Mouse (Mus musculus) neural tube, embryonic 11.5 days (tissue): ENCODE results near the gene Frat1. TPM values are rescaled to one million over a fixed set of nuclear protein-coding genes. Genes with fewer than 3 reads are reported as not detected.

Experiments used
- ATAC-seq: fragments of 200-750 bp; cut with Nextera tagmentation; 2 replicates; pipeline ENCODE4 v1.8.0; 2017; ENCODE audit warnings: moderate number of reproducible peaks, mild to moderate bottlenecking, moderate TSS enrichment, moderate library complexity; ENCODE audit not compliant: insufficient read depth, low FRiP score, low TSS enrichment
- DNase-seq: peaks from one replicate; pipeline ENCODE4 v3.0.0-alpha.2; 2015; ENCODE audit warnings: low spot score
- H3K27ac ChIP-seq: fragments of 300-500 bp; sonication (generic); 2 replicates; pipeline ENCODE4 v1.5.1; 2014; ENCODE audit warnings: low read depth, mild to moderate bottlenecking, low read length
- H3K27me3 ChIP-seq: fragments of 300-500 bp; sonication (generic); 2 replicates; pipeline ENCODE4 v1.6.1; 2014; ENCODE audit warnings: mild to moderate bottlenecking, low read length, mixed read lengths; ENCODE audit not compliant: control insufficient read depth, insufficient read depth
- H3K36me3 ChIP-seq: fragments of 300-500 bp; sonication (generic); 2 replicates; pipeline ENCODE4 v1.6.1; 2014; ENCODE audit warnings: mild to moderate bottlenecking, low read length, moderate library complexity, mixed read lengths; ENCODE audit not compliant: control insufficient read depth, insufficient read depth
- H3K4me1 ChIP-seq: fragments of 300-500 bp; sonication (generic); 2 replicates; pipeline ENCODE4 v1.6.1; 2014; ENCODE audit warnings: low read length, mixed read lengths; ENCODE audit not compliant: control insufficient read depth, insufficient read depth
- H3K4me2 ChIP-seq: fragments of 300-500 bp; sonication (generic); 2 replicates; pipeline ENCODE4 v1.6.1; 2014; ENCODE audit warnings: low read depth, mild to moderate bottlenecking, moderate library complexity
- H3K4me3 ChIP-seq: fragments of 300-500 bp; sonication (generic); 2 replicates; pipeline ENCODE4 v1.5.1; 2014; ENCODE audit warnings: low read depth, low read length
- H3K9ac ChIP-seq: fragments of 300-500 bp; sonication (generic); 2 replicates; pipeline ENCODE4 v1.6.1; 2014; ENCODE audit warnings: mild to moderate bottlenecking, low read length
- H3K9me3 ChIP-seq: fragments of 300-500 bp; sonication (generic); 2 replicates; pipeline ENCODE4 v1.6.1; 2016; ENCODE audit warnings: low read length; ENCODE audit not compliant: control insufficient read depth
- WGBS: fragments of 180-500 bp; shearing (Covaris S2); extraction: QIAGEN DNeasy Blood & Tissue Kit; methylation state at CpG from one replicate; pipeline ENCODE4 v1.1.7; 2014; 5-methylcytosine and 5-hydroxymethylcytosine counted together
- polyA plus RNA-seq: library from polyadenylated mRNA; unstranded; fragments of >200 nt; fragmentation: Nextera tagmentation; extraction: Ambion mirVana; gene quantifications from 2 replicates; pipeline ENCODE4 v1.2.1, GENCODE M21; 2014

The Frat1 gene
- polyA plus RNA-seq, 1 experiment from 2014 or later: 8.6 TPM

GRCm38 (mm10) chr19:41835407-41835806 lies 5.6 kb downstream of the Frat1 start:
- Histone ChIP-seq H3K9ac (no peak overlapping the region), H3K27me3 (peaks cover 8% of the 10 kb centered on the region; the same call in 1 of the 2 replicates), H3K27ac (no peak overlapping the region), H3K36me3 (no peaks in the 10 kb centered on the region), H3K4me3 (no peak overlapping the region), H3K4me1 (peaks cover 13% of the 10 kb centered on the region; the same call in 1 of the 2 replicates), H3K9me3 (no peaks in the 10 kb centered on the region), H3K4me2 (peak overlapping the region; percentile 19; the same call in 1 of the 2 replicates)
- WGBS: 61% methylated on average over 6 of the region's 6 CpGs
- no peak for ATAC-seq
- DNase-seq: no peak

GRCm38 (mm10) chr19:41835816-41836215 lies 6.0 kb downstream of the Frat1 start:
- Histone ChIP-seq H3K9me3 (no peaks in the 10 kb centered on the region), H3K4me2 (peak overlapping the region; percentile 19; the same call in 1 of the 2 replicates), H3K27ac (no peak overlapping the region), H3K27me3 (peaks cover 8% of the 10 kb centered on the region; the same call in 1 of the 2 replicates), H3K4me1 (peaks cover 13% of the 10 kb centered on the region; the same call in 1 of the 2 replicates), H3K9ac (no peak overlapping the region), H3K36me3 (no peaks in the 10 kb centered on the region), H3K4me3 (no peak overlapping the region)
- DNase-seq: no peak
- ATAC-seq: no peak
- WGBS: 1% methylated on average over 6 of the region's 6 CpGs

- no peak overlapping the region for H3K4me3 ChIP-seq
- ATAC-seq (no peak), DNase-seq (no peak)
- no peak overlapping the region for H3K27ac ChIP-seq
- H3K9me3 ChIP-seq: no peaks in the 10 kb centered on the region
- 56% methylated on average over 3 of the region's 3 CpGs for WGBS
- H3K9ac ChIP-seq: no peak overlapping the region
- H3K4me1 ChIP-seq: peaks cover 5% of the 10 kb centered on the region; the same call in 1 of the 2 replicates
- no peak overlapping the region for H3K4me2 ChIP-seq
- H3K36me3 ChIP-seq: no peaks in the 10 kb centered on the region
- no peaks in the 10 kb centered on the region for H3K27me3 ChIP-seq
These were observed 6.9 kb downstream of the Frat1 start for GRCm38 (mm10) chr19:41836719-41837118.

- Histone ChIP-seq H3K9me3 (no peaks in the 10 kb centered on the region), H3K4me2 (no peak overlapping the region), H3K4me3 (no peak overlapping the region), H3K27me3 (no peaks in the 10 kb centered on the region), H3K36me3 (no peaks in the 10 kb centered on the region), H3K4me1 (0 out of 2 replicates have a peak, but pooled peaks cover 3% of the 10 kb centered on the region), H3K9ac (no peak overlapping the region), H3K27ac (no peak overlapping the region)
- ATAC-seq (no peak), DNase-seq (no peak)
- 72% methylated on average over 9 of the region's 9 CpGs for WGBS
These were observed 7.6 kb downstream of the Frat1 start for GRCm38 (mm10) chr19:41837194-41837916.

GRCm38 (mm10) chr19:41837917-41838261 lies 8.1 kb downstream of the Frat1 start:
- H3K27ac ChIP-seq: no peak overlapping the region
- no peak overlapping the region for H3K4me2 ChIP-seq
- H3K36me3 ChIP-seq: no peaks in the 10 kb centered on the region
- DNase-seq (no peak), ATAC-seq (no peak)
- 0 out of 2 replicates have a peak, but pooled peaks cover 3% of the 10 kb centered on the region for H3K4me1 ChIP-seq
- no peaks in the 10 kb centered on the region for H3K27me3 ChIP-seq
- no peaks in the 10 kb centered on the region for H3K9me3 ChIP-seq
- 84% methylated on average over 4 of the region's 4 CpGs for WGBS
- no peak overlapping the region for H3K4me3 ChIP-seq
- H3K9ac ChIP-seq: no peak overlapping the region

GRCm38 (mm10) chr19:41838808-41839207 lies 9.0 kb downstream of the Frat1 start:
- H3K9ac ChIP-seq: no peak overlapping the region
- ATAC-seq (no peak), DNase-seq (no peak)
- no peaks in the 10 kb centered on the region for H3K27me3 ChIP-seq
- H3K27ac ChIP-seq: no peak overlapping the region
- H3K36me3 ChIP-seq: no peaks in the 10 kb centered on the region
- WGBS: 69% methylated on average over 6 of the region's 6 CpGs
- H3K4me3 ChIP-seq: no peak overlapping the region
- 0 out of 2 replicates have a peak, but pooled peaks cover 3% of the 10 kb centered on the region for H3K4me1 ChIP-seq
- H3K4me2 ChIP-seq: no peak overlapping the region
- H3K9me3 ChIP-seq: no peaks in the 10 kb centered on the region

GRCm38 (mm10) chr19:41839685-41840084 lies 9.9 kb downstream of the Frat1 start:
- Histone ChIP-seq H3K36me3 (no peaks in the 10 kb centered on the region), H3K4me2 (no peak overlapping the region), H3K27me3 (no peaks in the 10 kb centered on the region), H3K4me1 (0 out of 2 replicates have a peak, but pooled peaks cover 3% of the 10 kb centered on the region), H3K9ac (no peak overlapping the region), H3K4me3 (no peak overlapping the region), H3K27ac (no peak overlapping the region), H3K9me3 (no peaks in the 10 kb centered on the region)
- DNase-seq (no peak), ATAC-seq (no peak)
- 95% methylated on average over 3 of the region's 3 CpGs for WGBS

- WGBS: 81% methylated on average over 7 of the region's 7 CpGs
- Histone ChIP-seq H3K36me3 (no peaks in the 10 kb centered on the region), H3K4me3 (no peak overlapping the region), H3K27me3 (no peaks in the 10 kb centered on the region), H3K9me3 (no peaks in the 10 kb centered on the region), H3K4me2 (no peak overlapping the region), H3K4me1 (peaks cover 3% of the 10 kb centered on the region; the same call in 1 of the 2 replicates), H3K9ac (no peak overlapping the region), H3K27ac (no peak overlapping the region)
- ATAC-seq (no peak), DNase-seq (no peak)
These were observed 11.5 kb downstream of the Frat1 start for GRCm38 (mm10) chr19:41841105-41841750.
